Mouse (Mus musculus) olfactory bulb, adult 2 months (tissue): ENCODE results near the gene Vmn1r21.

Experiments
- CTCF ChIP-seq: fragments of 200-500 bp; IDR thresholded peaks from 2 replicates; pipeline ENCODE4 v1.5.1; 2012; ENCODE audit warnings: low read depth, mild to moderate bottlenecking, low read length, moderate library complexity; ENCODE audit not compliant: insufficient read depth
- POLR2A ChIP-seq: fragments of 200-500 bp; IDR thresholded peaks from 2 replicates; pipeline ENCODE4 v1.6.1; 2012; ENCODE audit warnings: mild to moderate bottlenecking, low read depth, low read length, moderate library complexity; ENCODE audit not compliant: insufficient read depth

DNA sequence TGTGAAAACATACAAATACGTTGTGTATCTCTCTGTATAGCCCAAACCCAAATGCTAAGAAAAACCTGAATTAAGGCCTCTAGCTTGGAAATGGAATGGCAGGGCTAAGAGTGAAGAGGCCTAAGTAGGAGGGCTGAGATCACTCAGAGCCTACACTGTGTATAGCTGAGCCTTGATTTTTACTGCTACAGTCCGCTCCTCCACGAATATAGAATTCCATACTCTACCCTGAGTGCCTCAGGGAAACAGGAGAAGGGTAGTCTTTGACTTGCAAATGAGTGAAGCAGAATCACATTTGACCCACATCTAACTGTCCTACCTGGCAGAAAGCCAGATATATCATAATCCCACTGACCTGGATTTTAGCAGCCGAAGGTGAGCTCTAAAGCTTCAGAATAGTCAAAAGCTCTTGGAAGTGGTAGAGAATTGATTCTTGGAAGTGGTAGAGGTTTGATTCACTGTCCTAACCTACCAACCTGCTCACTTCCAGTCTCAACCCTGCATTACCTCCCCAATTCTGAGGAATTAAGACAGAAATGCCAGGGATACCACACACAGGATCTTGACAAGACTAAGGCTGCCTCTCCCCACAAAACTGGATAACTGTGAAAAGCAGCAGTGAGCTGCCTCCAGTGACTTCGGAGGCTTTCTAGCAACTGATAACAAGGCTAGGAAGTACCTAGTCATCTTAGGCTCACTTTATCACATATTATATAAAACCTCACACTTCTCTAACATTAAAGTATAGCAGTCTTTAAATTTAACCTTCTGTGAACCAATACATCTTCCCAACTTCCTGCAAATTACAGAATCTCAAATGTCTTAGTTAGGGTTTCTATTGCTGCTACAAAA lies 44.7 kb downstream of the Vmn1r21 start:
- no peak for TF ChIP-seq CTCF
- TF ChIP-seq POLR2A: no peak
